Mouse (Mus musculus) right cerebral cortex, postnatal 36 days (tissue): ENCODE data around the gene Kcns1.
A peak's percentile ranks its signal among the peaks of the same experiment; 100 is the strongest.
"Not testable (repeated sequence)": the region's sequence is repeated elsewhere in the genome, so short reads cannot be mapped to it uniquely, and the experiment has no call there.

Experiments
- DNase-seq, 2 experiments: peaks; one replicate each; pipeline ENCODE4 v3.0.0; 2022; ENCODE audit warnings: low spot score in 2 of 2, mixed read lengths in 1 of 2

Gene Kcns1

GRCm38 (mm10) chr2:164170902-164171301 lies at the start of gene Kcns1:
Kcns1 (minus strand) TSS chr2:164171113.
- DNase-seq: no peak

- DNase-seq: no peak
These were observed 48.4 kb upstream of the Kcns1 start for GRCm38 (mm10) chr2:164219295-164219694.

DNA sequence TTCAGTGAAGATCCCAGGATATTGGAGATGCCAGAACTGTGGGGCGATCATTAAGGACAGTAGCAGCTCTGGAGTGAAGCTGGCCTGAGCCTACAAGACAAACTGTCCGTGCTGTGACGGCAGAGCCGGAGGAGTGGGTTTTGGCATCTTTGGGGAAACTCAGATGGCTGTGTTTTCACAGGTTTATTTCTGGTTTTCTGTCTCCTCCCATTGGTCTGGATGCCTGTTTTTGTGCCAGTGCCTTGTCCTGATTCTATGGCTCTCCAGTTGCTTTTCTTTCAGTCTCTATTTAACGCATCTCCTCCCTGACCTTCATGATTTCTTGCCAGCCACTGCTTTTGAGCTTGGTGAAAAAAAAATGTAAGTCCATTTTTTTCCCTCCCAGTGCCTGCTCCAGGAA lies 41.8 kb upstream of the Kcns1 start:
- DNase-seq: peak; percentile 2 to 20

GRCm38 (mm10) chr2:164210892-164211291 lies 40.0 kb upstream of the Kcns1 start:
- no peak for DNase-seq

GRCm38 (mm10) chr2:164206676-164207075 lies 35.8 kb upstream of the Kcns1 start:
- DNase-seq: peak in 1 of 2 experiments; percentile 47

GRCm38 (mm10) chr2:164206011-164206410 lies 35.1 kb upstream of the Kcns1 start:
- not testable (repeated sequence) for DNase-seq

DNA sequence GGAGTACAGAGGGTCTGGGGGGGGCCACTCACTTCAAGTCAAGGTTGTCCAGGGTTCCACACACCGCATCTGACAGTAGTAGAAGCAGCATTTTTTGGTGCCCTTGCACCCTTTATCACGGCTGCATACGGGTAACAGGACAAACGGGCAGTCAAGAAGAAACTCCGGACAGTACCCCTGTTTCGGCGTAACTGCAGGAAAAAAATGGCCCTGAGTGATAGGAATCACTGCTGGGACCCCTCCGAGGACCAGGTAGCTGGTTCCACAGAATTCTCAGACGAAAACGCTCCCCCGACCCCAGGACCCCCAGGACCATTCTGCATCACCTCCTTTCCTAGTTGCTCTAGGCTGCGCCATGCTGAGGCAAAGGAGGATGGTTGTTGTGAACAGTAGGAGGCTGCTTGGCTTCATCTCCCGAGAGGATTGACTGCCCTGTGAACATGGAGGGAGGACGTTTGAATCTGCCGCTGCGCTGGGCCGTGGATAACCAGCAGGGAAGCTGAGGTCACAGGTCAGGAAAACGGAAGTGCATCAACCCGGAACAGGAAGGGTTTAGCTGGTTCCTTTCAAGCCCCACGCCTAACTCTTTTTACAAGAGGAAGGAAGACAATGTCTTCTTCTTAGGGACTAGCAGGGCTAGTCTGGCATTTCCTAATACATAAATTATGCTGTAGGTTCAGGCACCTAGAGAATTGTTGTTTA lies 28.9 kb upstream of the Kcns1 start, which contains the start of gene Wfdc15a:
TSS of gene Wfdc15a (minus strand) at position 505 of the 702 bp plus-strand sequence.
- DNase-seq: no peak

DNA sequence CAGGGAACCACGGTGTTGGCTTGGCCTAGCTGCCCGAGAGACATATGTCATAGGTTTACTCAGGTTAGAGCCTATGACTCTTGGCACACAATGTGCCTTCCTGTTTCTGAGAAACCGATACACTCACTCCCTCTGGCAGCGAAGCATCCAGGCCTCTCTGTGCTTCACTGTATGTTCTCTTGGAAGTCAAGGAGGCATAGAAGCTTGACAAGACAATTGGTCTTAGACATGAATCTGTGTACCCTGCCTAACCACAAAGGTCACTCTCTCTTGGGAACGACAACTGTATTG lies 25.7 kb upstream of the Kcns1 start:
- DNase-seq: no peak

- DNase-seq: no peak
These were observed 25.2 kb upstream of the Kcns1 start for GRCm38 (mm10) chr2:164195971-164196699.

DNA sequence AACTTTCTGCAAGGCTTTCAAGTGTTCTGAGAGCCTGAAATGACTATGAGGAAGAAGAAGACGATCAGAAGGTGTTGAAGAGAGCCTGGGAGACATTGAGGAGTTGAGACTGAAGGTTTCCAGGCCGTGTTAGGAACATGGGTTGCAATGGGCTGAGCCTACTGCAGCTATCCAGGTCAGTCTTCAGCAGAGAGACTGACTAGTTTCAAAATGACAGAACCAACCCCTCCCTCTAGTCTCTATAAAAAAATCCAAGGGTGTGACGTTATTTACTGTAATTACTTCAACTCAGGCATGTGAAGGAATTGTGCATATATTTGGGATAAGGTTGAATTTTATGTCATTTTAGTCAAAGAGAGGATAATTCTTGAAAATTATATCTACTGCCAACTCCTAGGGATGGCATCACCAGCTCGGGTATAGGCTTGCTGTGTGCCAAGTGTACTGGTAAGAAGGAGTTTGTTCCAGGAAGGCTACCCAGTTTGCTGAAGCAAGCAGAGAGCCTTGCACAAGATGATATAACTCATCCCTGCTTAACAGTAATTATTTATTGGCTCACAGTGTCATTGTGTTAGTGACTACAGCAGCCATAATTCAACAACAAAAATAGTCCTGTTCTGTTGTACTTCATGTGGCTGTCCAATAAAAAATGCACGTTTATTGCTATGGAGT lies 24.2 kb upstream of the Kcns1 start:
- no peak for DNase-seq

GRCm38 (mm10) chr2:164192279-164192678 lies 21.4 kb upstream of the Kcns1 start:
- no peak for DNase-seq

- DNase-seq: no peak
These were observed 19.7 kb upstream of the Kcns1 start, which contains the start of gene Wfdc12 for GRCm38 (mm10) chr2:164190576-164190975. Wfdc12 (minus strand) TSS chr2:164190608.

- no peak for DNase-seq
These were observed 17.8 kb upstream of the Kcns1 start for GRCm38 (mm10) chr2:164188722-164189121.

DNA sequence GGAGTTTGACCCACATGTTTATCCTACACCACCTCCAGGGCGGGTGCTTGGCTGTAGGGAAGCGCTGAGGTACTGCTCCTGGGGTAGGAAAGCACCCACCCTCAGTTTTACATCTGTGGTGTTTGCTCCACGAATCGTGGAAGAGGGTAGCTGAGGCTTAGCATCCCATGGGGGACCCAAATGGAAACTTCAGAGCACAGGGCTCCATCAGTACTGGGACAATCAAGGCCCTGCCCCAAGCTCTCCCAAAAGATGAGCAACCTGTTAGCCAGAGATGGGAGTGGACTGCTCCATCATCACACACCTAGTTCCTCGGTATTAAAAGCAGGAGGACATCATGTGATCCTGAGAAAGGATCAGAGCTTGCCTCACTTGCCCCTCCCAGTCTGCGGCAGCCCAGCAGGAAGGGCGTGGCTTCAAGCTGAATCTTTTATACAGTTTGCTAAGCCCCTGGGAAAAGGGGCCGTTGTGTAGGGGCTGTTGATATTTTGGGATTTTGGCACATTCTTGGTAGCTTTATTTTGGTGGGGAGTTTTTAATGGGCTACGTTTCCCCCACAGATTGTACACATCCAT lies 13.3 kb upstream of the Kcns1 start:
- DNase-seq: no peak

GRCm38 (mm10) chr2:164183340-164183739 lies 12.4 kb upstream of the Kcns1 start:
- no peak for DNase-seq

DNA sequence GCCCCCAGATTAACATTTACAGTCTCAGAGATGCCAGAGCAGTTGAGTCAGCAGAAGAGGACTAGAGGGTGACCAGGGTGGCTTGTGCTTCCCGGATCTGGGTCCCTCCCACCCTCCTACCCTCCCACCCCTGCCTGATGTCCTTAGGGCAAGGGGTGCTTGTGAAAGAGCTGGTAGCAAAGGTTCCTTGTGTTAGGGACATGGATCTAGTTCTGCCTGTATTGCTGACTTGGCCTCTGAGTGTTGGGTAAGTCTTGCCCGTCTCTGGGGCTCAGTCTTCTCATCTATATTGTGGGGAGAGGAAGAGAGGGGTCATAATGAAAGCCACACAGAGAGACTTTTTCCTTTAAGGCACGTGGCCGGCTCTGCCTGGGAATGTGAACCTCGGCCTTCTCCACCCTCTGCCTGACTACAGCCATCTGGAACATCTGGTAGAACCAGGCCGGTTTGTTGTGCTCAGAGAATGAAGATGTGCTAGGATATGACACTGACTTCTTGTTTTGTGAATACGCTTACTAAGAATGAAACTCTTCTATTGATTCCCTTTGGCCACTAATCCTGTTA lies 11.9 kb upstream of the Kcns1 start, which contains the start of gene Wfdc5:
TSS of gene Wfdc5 (minus strand) at position 51 of the 564 bp plus-strand sequence.
- no peak for DNase-seq

DNA sequence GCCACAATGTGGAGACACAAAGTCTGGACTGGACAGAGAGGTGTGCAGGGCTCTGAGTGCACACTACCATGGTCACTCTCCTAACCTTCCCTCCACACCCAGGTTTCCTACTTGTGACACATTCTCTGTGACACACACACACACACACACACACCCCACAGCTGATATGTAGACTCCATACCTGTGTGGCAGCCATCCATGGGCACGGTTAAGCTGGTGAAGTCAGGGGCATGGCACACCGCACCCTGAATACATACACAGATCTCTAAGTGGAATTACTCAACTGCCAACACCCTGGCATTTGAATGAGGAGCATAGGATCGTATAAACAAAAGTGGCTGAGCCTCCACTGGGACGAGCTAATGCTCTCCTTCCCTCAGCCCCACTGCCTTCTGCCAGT lies 9.9 kb upstream of the Kcns1 start:
- no peak for DNase-seq

- no peak for DNase-seq
These were observed 9.2 kb upstream of the Kcns1 start for GRCm38 (mm10) chr2:164180124-164180523.

GRCm38 (mm10) chr2:164177831-164178230 lies 6.9 kb upstream of the Kcns1 start:
- DNase-seq: no peak

DNA sequence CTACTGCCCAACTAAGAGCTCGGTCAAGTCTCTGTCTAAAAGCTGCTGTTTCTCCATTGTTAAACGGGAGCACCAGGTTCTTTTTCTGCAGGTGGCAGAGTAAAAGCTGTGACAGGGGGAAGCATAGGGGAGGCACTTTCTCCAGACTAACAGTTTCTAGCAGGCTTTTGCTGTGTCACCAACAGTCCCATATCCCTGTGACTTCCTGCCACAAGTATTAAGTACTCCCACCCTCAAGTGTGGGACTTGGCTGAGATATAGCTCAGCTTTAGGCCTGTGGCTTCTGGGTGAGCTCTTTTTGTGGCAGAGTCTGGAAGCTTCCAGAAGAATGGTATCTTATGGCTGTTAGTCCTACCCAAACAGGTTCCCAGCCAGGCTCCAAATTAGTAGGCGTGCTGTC lies 4.9 kb upstream of the Kcns1 start:
- no peak for DNase-seq

DNA sequence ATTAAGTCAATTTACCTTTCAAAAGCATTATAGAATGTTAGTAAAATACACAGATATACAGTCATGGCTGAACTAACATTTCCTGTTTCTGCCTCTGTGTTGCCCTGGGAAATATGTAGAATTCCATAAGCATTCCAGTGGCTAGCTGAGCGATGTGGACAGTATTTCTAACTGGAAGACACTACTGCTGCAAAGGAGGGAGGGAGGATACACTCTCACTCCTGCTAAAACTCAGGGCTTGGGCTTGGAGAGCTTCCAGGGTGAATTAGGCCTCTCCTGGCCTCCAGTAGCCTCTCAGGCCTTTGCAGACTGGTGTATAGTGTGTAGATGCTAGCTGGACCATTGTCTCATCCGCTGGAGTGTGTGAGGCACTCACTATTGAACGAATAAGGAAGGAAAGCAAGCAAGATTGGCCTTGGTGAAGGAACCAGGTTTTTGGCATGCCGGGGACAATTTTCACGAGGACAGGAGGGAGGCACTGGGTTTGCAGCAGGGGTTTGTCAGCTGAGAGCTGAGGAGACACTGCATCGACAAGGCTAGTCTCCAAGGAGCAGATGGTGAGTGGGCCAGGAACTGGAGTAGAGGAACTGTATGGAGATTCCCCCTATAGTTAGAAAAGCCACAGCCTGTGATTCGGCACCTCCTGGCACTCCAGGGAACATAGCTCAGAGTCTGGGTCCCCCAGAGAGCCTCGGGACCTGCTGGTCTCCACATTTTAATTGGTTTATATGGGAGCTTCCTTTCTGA lies 3.9 kb upstream of the Kcns1 start:
- DNase-seq: peak; percentile 78 to 90
